Mouse (Mus musculus): ENCODE data around the gene Mab21l3.

The Mab21l3 gene

GRCm38 (mm10) chr3:101848816-101849215, at the start of gene Mab21l3:
Gene Mab21l3, minus strand, starts transcription at chr3:101848959.
- no peak for DNase-seq

GRCm38 (mm10) chr3:101897377-101897974, 48.7 kb upstream of the Mab21l3 start:
- DNase-seq = no peak

GRCm38 (mm10) chr3:101896893-101897292, 48.1 kb upstream of the Mab21l3 start:
- peak; percentile 73 for DNase-seq

- no peak for DNase-seq
These were observed 46.7 kb upstream of the Mab21l3 start for GRCm38 (mm10) chr3:101895376-101895910.

- no peak for DNase-seq
These were observed 36.8 kb upstream of the Mab21l3 start for GRCm38 (mm10) chr3:101885591-101885990.

- no peak for DNase-seq
These were observed 36.3 kb upstream of the Mab21l3 start for GRCm38 (mm10) chr3:101885041-101885440.

- no peak for DNase-seq
These were observed 35.1 kb upstream of the Mab21l3 start for GRCm38 (mm10) chr3:101883902-101884301.

- no peak for DNase-seq
These were observed 33.0 kb upstream of the Mab21l3 start for GRCm38 (mm10) chr3:101881721-101882120.

- no peak for DNase-seq
These were observed 32.1 kb upstream of the Mab21l3 start for GRCm38 (mm10) chr3:101880818-101881217.

- DNase-seq = no peak
These were observed 29.4 kb upstream of the Mab21l3 start for GRCm38 (mm10) chr3:101878136-101878535.

- DNase-seq = peak; percentile 18
These were observed 27.9 kb upstream of the Mab21l3 start for GRCm38 (mm10) chr3:101876459-101877285.

GRCm38 (mm10) chr3:101875258-101875920, 26.6 kb upstream of the Mab21l3 start:
- peak; percentile 16 for DNase-seq

GRCm38 (mm10) chr3:101873061-101873675, 24.4 kb upstream of the Mab21l3 start:
- DNase-seq = no peak

GRCm38 (mm10) chr3:101871951-101872350, 23.2 kb upstream of the Mab21l3 start:
- no peak for DNase-seq

GRCm38 (mm10) chr3:101867001-101867421, 18.3 kb upstream of the Mab21l3 start:
- no peak for DNase-seq

GRCm38 (mm10) chr3:101861856-101862255, 13.1 kb upstream of the Mab21l3 start:
- DNase-seq = no peak

- DNase-seq = no peak
These were observed 11.4 kb upstream of the Mab21l3 start for GRCm38 (mm10) chr3:101860151-101860550.

GRCm38 (mm10) chr3:101859740-101860139, 11.0 kb upstream of the Mab21l3 start:
- no peak for DNase-seq

GRCm38 (mm10) chr3:101854075-101854474, 5.3 kb upstream of the Mab21l3 start:
- no peak for DNase-seq

- DNase-seq = no peak
These were observed 2.6 kb upstream of the Mab21l3 start for GRCm38 (mm10) chr3:101851363-101851762.

GRCm38 (mm10) chr3:101846096-101846495, 2.7 kb downstream of the Mab21l3 start:
- no peak for DNase-seq

- no peak for DNase-seq
These were observed 6.2 kb downstream of the Mab21l3 start for GRCm38 (mm10) chr3:101842372-101843094.

Measured in kidney, adult 9 months (tissue).